Comparison of ENCODE assay signal across 16 mouse cellular contexts in the genomic region with DNA sequence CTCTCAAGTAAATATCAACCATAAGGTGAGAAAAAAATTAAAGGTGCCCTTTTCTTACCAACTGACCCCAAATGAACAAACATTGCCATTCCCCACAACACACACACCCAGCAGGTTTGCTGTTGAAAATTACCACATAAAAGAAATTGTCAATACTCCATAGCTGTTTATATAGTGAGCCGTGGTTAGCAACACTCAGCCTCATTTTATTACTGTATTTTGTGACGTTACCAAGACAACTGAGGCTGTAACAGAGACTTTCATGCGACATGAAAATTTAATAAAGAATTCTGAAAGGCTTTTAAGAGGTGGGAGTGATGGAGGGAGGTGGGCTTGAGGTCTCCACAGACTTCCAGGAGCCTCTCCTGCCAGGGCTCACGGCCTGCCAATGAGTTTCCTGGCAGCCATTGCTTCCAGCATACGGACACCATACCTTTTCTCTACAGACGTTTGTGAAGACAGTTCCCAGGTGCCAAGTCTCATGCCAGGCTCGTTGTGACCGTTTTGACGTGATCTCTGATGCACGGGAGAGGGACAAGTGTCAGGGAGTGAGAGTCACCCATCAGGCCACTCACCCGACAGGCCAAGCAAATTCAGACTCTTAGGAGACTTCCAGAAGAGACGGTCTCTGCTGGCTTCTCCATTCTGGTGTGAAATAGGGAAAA.
DNase-seq lines count a peak whose midpoint lies in the region; ATAC-seq and TF ChIP-seq lines count a peak whose summit lies in the region.
"Had no signal": no experiment of that assay in that cellular context is flagged by ENCODE, and none has a peak within 500 bp of the region (broad histone marks: within the 10 kb centered on the region; RNA-seq: fewer than 3 reads in every experiment).

No protein-coding gene starts in this region.

- no peak for ATAC-seq in hindbrain, embryonic 16.5 days
- ATAC-seq in hindbrain, embryonic 13.5 days (ENCODE audit: low FRiP score) = no peak
- no peak for ATAC-seq in limb, embryonic 15.5 days (ENCODE audit: insufficient number of reproducible peaks, low FRiP score, low TSS enrichment, low read depth)

- H3K27ac ChIP-seq in hindbrain, embryonic 16.5 days (ENCODE audit: low read depth, low read length) = peak overlapping the region; percentile 19; the same call in 1 of the 2 replicates
- H3K27ac ChIP-seq in hindbrain, embryonic 13.5 days = no peak overlapping the region
- H3K27ac ChIP-seq in cerebellum, adult 2 months (ENCODE audit: insufficient read depth, low read length) = peak overlapping the region; percentile 93
- peak overlapping the region; percentile 73 for H3K27ac ChIP-seq in limb, embryonic 15.5 days
- H3K27ac ChIP-seq: midbrain, embryonic 10.5 days had no signal

- H3K9ac ChIP-seq in hindbrain, embryonic 16.5 days (ENCODE audit: low read depth, low read length) = no peak overlapping the region
- no peak overlapping the region for H3K9ac ChIP-seq in hindbrain, embryonic 13.5 days
- no peak overlapping the region for H3K9ac ChIP-seq in limb, embryonic 15.5 days
- H3K9ac ChIP-seq: heart, embryonic 12.5 days; lung, embryonic 14.5 days had no signal

- H3K4me3 ChIP-seq in hindbrain, embryonic 16.5 days (ENCODE audit: low read length) = no peak overlapping the region
- H3K4me3 ChIP-seq in hindbrain, embryonic 13.5 days = no peak overlapping the region
- no peak overlapping the region for H3K4me3 ChIP-seq in cerebellum, adult 2 months (replicated peaks; ENCODE audit: insufficient read depth, low read depth, low read length)
- no peak overlapping the region for H3K4me3 ChIP-seq in limb, embryonic 15.5 days
- H3K4me3 ChIP-seq: heart, embryonic 12.5 days; midbrain, embryonic 10.5 days; myocyte had no signal

- TF ChIP-seq POLR2A in cerebellum, adult 2 months (IDR thresholded peaks at IDR 0.05; ENCODE audit: borderline replicate concordance, insufficient read depth, low read length) = no peak

- DNase-seq in cerebellum, adult 2 months = peak; percentile 67 to 77
- peak; percentile 77 to 79 for DNase-seq in cerebellum, postnatal 10 days
- no peak for DNase-seq in thymus, postnatal 14 days
- DNase-seq in yolk sac, embryonic 10.5 days (ENCODE audit: low spot score) = no peak
- DNase-seq: kidney, adult 2 months; kidney, postnatal 25 days; lung, embryonic 14.5 days; lung, postnatal 4 days; right cerebral cortex, adult 18-20 months had no signal

- no peak for TF ChIP-seq CTCF in cerebellum, adult 2 months (IDR thresholded peaks at IDR 0.05; ENCODE audit: borderline replicate concordance, insufficient read depth, low read depth, low read length)

- no peaks in the 10 kb centered on the region for H3K27me3 ChIP-seq in hindbrain, embryonic 16.5 days (replicated peaks; ENCODE audit: control insufficient read depth, insufficient read depth, low read length)
- H3K27me3 ChIP-seq in hindbrain, embryonic 13.5 days = no peaks in the 10 kb centered on the region
- H3K27me3 ChIP-seq in cerebellum, adult 2 months (ENCODE audit: control insufficient read depth, insufficient read depth, low read length) = no peaks in the 10 kb centered on the region
- H3K27me3 ChIP-seq in limb, embryonic 15.5 days = no peaks in the 10 kb centered on the region

- H3K4me1 ChIP-seq in hindbrain, embryonic 16.5 days (ENCODE audit: control insufficient read depth, insufficient read depth, low read depth, low read length) = peaks cover 9% of the 10 kb centered on the region
- H3K4me1 ChIP-seq in hindbrain, embryonic 13.5 days (replicated peaks) = peaks cover 40% of the 10 kb centered on the region
- H3K4me1 ChIP-seq in cerebellum, adult 2 months (ENCODE audit: control insufficient read depth, insufficient read depth, low read length) = peaks cover 84% of the 10 kb centered on the region
- peaks cover 35% of the 10 kb centered on the region for H3K4me1 ChIP-seq in limb, embryonic 15.5 days

- H3K9me3 ChIP-seq in hindbrain, embryonic 16.5 days (ENCODE audit: control insufficient read depth, low read length) = no peaks in the 10 kb centered on the region
- no peaks in the 10 kb centered on the region for H3K9me3 ChIP-seq in hindbrain, embryonic 13.5 days
- no peaks in the 10 kb centered on the region for H3K9me3 ChIP-seq in limb, embryonic 15.5 days
- H3K9me3 ChIP-seq: heart, embryonic 12.5 days; midbrain, embryonic 10.5 days had no signal

- H3K36me3 ChIP-seq in hindbrain, embryonic 16.5 days (ENCODE audit: control insufficient read depth, insufficient read depth, low read length) = no peaks in the 10 kb centered on the region
- no peaks in the 10 kb centered on the region for H3K36me3 ChIP-seq in hindbrain, embryonic 13.5 days
- H3K36me3 ChIP-seq in limb, embryonic 15.5 days = no peaks in the 10 kb centered on the region
- H3K36me3 ChIP-seq: heart, embryonic 12.5 days; midbrain, embryonic 10.5 days had no signal

- WGBS in hindbrain, embryonic 16.5 days = 56% methylated on average over 12 of the region's 12 CpGs
- WGBS in hindbrain, embryonic 13.5 days = 70% methylated on average over 12 of the region's 12 CpGs
- 21% methylated on average over 12 of the region's 12 CpGs for WGBS in cerebellum, adult 2 months
- 41% methylated on average over 12 of the region's 12 CpGs for WGBS in limb, embryonic 15.5 days

- no peak overlapping the region for H3K4me2 ChIP-seq in hindbrain, embryonic 16.5 days (ENCODE audit: low read length)
- H3K4me2 ChIP-seq in hindbrain, embryonic 13.5 days = no peak overlapping the region
- no peak overlapping the region for H3K4me2 ChIP-seq in limb, embryonic 15.5 days
- H3K4me2 ChIP-seq: heart, embryonic 12.5 days; liver, embryonic 11.5 days; lung, embryonic 14.5 days had no signal

Comparison
In these comparisons a context has a peak if more than half of its experiments do, and no peak if none do; other contexts are left out.
1. DNase-seq: peak in cerebellum, adult 2 months (2 of 2) and cerebellum, postnatal 10 days (2 of 2); none in thymus, postnatal 14 days (single experiment) and yolk sac, embryonic 10.5 days (single experiment).